Mouse (Mus musculus): Measurements from ENCODE around the gene Bcar1.

GRCm38 (mm10) chr8:111740994-111741393 lies 2.6 kb downstream of the Bcar1 start:
- TF ChIP-seq GATA1 (IDR thresholded peaks at IDR 0.05; ENCODE audit: borderline replicate concordance, low read length) = no peak
- TF ChIP-seq FLI1 (IDR thresholded peaks at IDR 0.05; ENCODE audit: low read length) = no peak

Measured in megakaryocyte, embryonic 14.5 days (primary cell).